Mouse (Mus musculus): ENCODE data around the gene Fam136a. TPM values are rescaled to one million over a fixed set of nuclear protein-coding genes. Genes with fewer than 3 reads are reported as not detected.

The Fam136a gene
- polyA plus RNA-seq, 1 experiment from 2014 or later, result 145 TPM

DNA sequence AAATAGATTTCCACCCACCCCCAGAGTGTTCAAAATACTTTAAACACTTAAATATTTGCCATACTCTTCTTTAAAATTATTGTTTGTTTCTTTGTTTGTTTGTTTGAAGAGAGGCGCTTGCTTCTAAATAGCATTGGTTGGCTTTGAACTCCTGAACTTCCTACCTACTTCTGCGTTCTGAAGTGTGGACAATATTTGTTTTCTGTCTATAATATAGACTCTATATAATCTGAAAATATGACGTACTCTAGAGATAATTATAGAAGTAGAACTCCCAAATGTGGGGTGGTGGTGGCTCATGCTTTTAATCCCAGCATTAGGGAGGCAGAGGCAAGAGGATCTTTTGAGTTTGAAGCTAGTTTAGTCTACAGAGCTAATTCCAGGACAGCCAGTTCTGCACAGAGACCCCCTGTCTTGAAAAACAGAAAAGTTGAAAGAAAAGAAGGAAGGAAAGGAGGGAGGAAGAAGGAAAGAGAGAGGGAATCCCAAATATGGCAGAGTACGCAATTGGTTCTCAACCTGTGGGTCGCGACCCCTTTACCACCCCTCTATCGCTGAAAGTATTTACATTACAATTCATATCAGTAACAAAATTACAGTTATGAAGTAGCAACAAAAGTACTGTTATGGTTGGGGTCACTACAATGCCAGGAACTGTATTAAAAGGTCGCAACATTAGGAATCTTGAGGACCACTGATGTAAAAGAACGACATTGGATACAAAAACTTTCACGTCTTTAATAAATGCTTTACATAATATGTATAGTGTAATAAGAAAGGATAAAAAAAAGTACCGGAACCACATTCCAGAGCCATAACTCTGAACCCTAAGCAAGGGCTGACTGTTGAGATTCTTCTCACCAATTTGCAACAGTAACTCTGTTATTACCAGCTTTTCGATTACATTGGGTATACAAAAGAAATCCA is 37.5 kb downstream of the Fam136a start:
- H3K9ac ChIP-seq, result peak overlapping the region; percentile 96
- H3K27me3 ChIP-seq, result no peaks in the 10 kb centered on the region
- WGBS, result 39% methylated on average over 12 of the region's 12 CpGs
- peak overlapping the region; percentile 62 for H3K4me2 ChIP-seq
- peaks cover 8% of the 10 kb centered on the region for H3K36me3 ChIP-seq
- H3K4me1 ChIP-seq, result peaks cover 21% of the 10 kb centered on the region
- peak overlapping the region; percentile 41; the same call in 1 of the 2 replicates for H3K27ac ChIP-seq
- H3K4me3 ChIP-seq (replicated peaks), result peak overlapping the region; percentile 83
- H3K9me3 ChIP-seq (replicated peaks), result no peaks in the 10 kb centered on the region
- no peak for ATAC-seq (replicated peaks; ENCODE audit: low FRiP score)

DNA sequence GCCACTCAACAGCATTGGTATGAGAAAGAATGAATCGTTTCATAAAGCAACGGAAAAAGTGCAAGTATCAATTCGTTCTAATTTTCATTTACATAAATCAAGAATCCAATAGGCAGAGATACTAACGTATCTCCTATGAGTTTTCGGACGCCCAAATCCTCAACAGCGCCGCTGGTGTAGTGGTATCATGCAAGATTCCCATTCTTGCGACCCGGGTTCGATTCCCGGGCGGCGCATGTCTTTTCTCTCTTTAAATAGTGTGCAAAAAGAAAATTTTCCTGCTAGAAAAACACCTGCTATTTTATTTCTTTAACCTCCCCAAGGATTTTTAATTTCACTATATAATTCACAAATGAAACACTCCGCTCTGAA is 38.3 kb downstream of the Fam136a start:
- peak; percentile 68 for ATAC-seq (replicated peaks; ENCODE audit: low FRiP score)
- Histone ChIP-seq H3K27me3 (no peaks in the 10 kb centered on the region), H3K36me3 (peaks cover 14% of the 10 kb centered on the region), H3K9me3 (replicated peaks) (no peaks in the 10 kb centered on the region), H3K9ac (peak overlapping the region; percentile 96), H3K27ac (peak overlapping the region; percentile 100), H3K4me3 (replicated peaks) (peak overlapping the region; percentile 83), H3K4me1 (peaks cover 21% of the 10 kb centered on the region), H3K4me2 (peak overlapping the region; percentile 62)
- under 1% methylated on average over 15 of the region's 15 CpGs for WGBS

- Histone ChIP-seq H3K27ac (peak within 1 kb of the TSS; percentile 100), H3K36me3 (peaks cover 20% of the 10 kb centered on the region), H3K27me3 (no peaks in the 10 kb centered on the region), H3K4me2 (peak within 1 kb of the TSS; percentile 62), H3K4me3 (replicated peaks) (peak within 1 kb of the TSS; percentile 83), H3K9ac (peak within 1 kb of the TSS; percentile 96), H3K9me3 (replicated peaks) (no peaks in the 10 kb centered on the region), H3K4me1 (peaks cover 21% of the 10 kb centered on the region)
- WGBS, result under 1% methylated on average over 59 of the region's 62 CpGs
- ATAC-seq (replicated peaks; ENCODE audit: low FRiP score), result peak; percentile 97
Measured at GRCm38 (mm10) chr6:86404100-86404861, 38.8 kb downstream of the Fam136a start, which contains the start of gene Tia1. Gene Tia1 (plus strand): TSS chr6:86404219.

DNA sequence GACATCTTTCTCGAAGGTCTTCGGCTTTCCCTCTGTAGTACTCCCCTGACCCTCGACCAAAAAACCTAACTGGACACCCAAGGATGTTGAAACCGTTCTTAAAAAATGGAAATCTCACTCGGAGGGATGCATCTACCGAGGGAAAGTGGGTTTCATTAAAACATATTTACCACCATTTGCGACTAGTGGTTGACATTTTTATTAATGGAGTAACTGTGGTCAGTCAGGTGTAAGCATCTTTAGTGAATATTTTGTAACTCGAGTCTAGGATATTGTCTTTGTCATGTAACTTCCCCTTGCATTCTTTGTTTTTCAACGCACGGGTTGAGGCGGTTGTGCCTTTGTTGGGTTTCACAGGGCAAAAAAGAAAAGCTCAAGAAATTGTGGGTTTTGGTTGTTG is 39.5 kb downstream of the Fam136a start:
- Histone ChIP-seq H3K9me3 (replicated peaks) (no peaks in the 10 kb centered on the region), H3K9ac (peak overlapping the region; percentile 96), H3K4me2 (peak overlapping the region; percentile 62), H3K4me3 (replicated peaks) (peak overlapping the region; percentile 83), H3K27ac (peak overlapping the region; percentile 100), H3K4me1 (peaks cover 23% of the 10 kb centered on the region), H3K36me3 (peaks cover 27% of the 10 kb centered on the region), H3K27me3 (no peaks in the 10 kb centered on the region)
- no peak for ATAC-seq (replicated peaks; ENCODE audit: low FRiP score)
- WGBS, result under 1% methylated on average over 11 of the region's 11 CpGs

GRCm38 (mm10) chr6:86406306-86406705 is 40.9 kb downstream of the Fam136a start:
- ATAC-seq (replicated peaks; ENCODE audit: low FRiP score), result no peak

GRCm38 (mm10) chr6:86418711-86419110 is 53.3 kb downstream of the Fam136a start:
- Histone ChIP-seq H3K4me3 (replicated peaks) (no peak overlapping the region), H3K9ac (no peak overlapping the region), H3K4me2 (no peak overlapping the region), H3K9me3 (replicated peaks) (no peaks in the 10 kb centered on the region), H3K27me3 (no peaks in the 10 kb centered on the region), H3K36me3 (peaks cover 90% of the 10 kb centered on the region), H3K27ac (no peak overlapping the region), H3K4me1 (no peaks in the 10 kb centered on the region)
- no peak for ATAC-seq (replicated peaks; ENCODE audit: low FRiP score)
- WGBS, result 95% methylated on average over 6 of the region's 6 CpGs

More at GRCm38 (mm10) chr6:86406306-86406705, 40.9 kb downstream of the Fam136a start:
- Histone ChIP-seq H3K9ac (no peak overlapping the region), H3K9me3 (replicated peaks) (no peaks in the 10 kb centered on the region), H3K36me3 (peaks cover 27% of the 10 kb centered on the region), H3K27ac (no peak overlapping the region), H3K4me3 (replicated peaks) (no peak overlapping the region), H3K27me3 (no peaks in the 10 kb centered on the region), H3K4me2 (peak overlapping the region; percentile 62), H3K4me1 (peaks cover 19% of the 10 kb centered on the region)

DNA sequence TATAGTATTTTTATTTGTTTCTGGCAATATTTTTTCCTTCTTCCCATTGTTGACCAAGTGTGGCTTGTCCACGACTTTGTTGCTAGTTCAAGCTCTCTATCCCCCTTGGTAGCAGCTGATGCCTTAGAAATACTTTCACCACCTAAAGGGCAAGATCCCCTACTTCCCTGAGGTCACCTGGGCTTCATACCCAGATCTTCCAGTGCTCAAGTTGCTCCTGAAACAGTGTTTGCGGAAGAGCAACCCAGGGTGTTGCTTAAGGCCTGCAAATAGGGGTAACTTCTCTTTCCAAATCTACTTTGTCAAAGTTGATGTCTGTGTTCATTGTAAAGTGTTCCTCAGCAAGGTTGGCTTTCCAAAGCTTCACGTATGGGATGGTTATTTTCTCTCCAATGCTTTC is 53.8 kb downstream of the Fam136a start:
- WGBS, result 89% methylated on average over 3 of the region's 3 CpGs
- Histone ChIP-seq H3K4me3 (replicated peaks) (no peak overlapping the region), H3K27me3 (no peaks in the 10 kb centered on the region), H3K9me3 (replicated peaks) (no peaks in the 10 kb centered on the region), H3K36me3 (peaks cover 87% of the 10 kb centered on the region), H3K4me1 (no peaks in the 10 kb centered on the region), H3K9ac (no peak overlapping the region), H3K27ac (no peak overlapping the region), H3K4me2 (no peak overlapping the region)
- no peak for ATAC-seq (replicated peaks; ENCODE audit: low FRiP score)

Other genes with a start within 250 kb of the Fam136a start
- 7.2 and 8.7 TPM in 2 replicates for gene Tgfa, start 170.4 kb upstream of the Fam136a start, polyA plus RNA-seq (2015; fragmentation: Nextera tagmentation; extraction: Ambion mirVana)
- 665 and 702 TPM in 2 replicates for gene Snrpg, start 5.7 kb downstream of the Fam136a start, polyA plus RNA-seq (2015; fragmentation: Nextera tagmentation; extraction: Ambion mirVana)
- 97.6 and 99.1 TPM in 2 replicates for gene Pcyox1, start 31.5 kb downstream of the Fam136a start, polyA plus RNA-seq (2015; fragmentation: Nextera tagmentation; extraction: Ambion mirVana)
- 218 and 219 TPM in 2 replicates for gene Tia1, start 38.6 kb downstream of the Fam136a start, polyA plus RNA-seq (2015; fragmentation: Nextera tagmentation; extraction: Ambion mirVana)
- 0.43 and 0.51 TPM in 2 replicates for gene Gm44790, start 61.0 kb downstream of the Fam136a start, polyA plus RNA-seq (2015; fragmentation: Nextera tagmentation; extraction: Ambion mirVana)
- 24.4 and 25.5 TPM in 2 replicates for gene C87436, start 72.7 kb downstream of the Fam136a start, polyA plus RNA-seq (2015; fragmentation: Nextera tagmentation; extraction: Ambion mirVana)
- 488 and 506 TPM in 2 replicates for gene Pcbp1, start 160.7 kb downstream of the Fam136a start, polyA plus RNA-seq (2015; fragmentation: Nextera tagmentation; extraction: Ambion mirVana)

All from kidney, embryonic 15.5 days (tissue).